Mouse (Mus musculus): Measurements from ENCODE around the gene Mettl18.

The Mettl18 gene

DNA sequence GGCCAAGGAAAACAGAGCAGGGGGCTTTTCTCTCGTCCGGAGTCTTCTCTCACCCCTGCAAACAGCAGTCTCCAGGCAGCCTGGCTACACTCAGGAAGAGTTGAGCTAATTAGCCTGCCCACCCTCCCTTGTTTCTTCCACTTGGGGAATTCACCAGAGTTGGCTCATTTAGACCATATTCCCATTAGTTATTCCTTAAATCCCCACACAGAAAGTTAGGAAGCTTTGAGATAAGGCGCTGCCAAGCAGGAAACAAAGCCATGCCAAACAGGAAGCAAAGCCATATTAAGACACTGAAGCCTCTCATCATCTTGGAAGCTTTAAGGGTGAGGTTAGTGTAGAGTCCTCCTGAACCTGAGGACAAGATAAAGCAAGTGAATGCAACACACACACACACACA lies 48.9 kb downstream of the Mettl18 start:
- no peak for DNase-seq (ENCODE audit: low spot score in 2 of 2)
